Mouse (Mus musculus) myocyte (in vitro differentiated cells): ENCODE results near the gene Cyp21a1.

ENCODE experiments used
- CEBPB ChIP-seq: IDR thresholded peaks from 2 replicates; pipeline ENCODE4 v1.6.1; 2011; ENCODE audit warnings: mild to moderate bottlenecking, moderate library complexity; ENCODE audit not compliant: poor library complexity, insufficient read depth, severe bottlenecking
- E2F4 ChIP-seq: IDR thresholded peaks from one replicate; pipeline ENCODE4 v1.6.1; 2011; ENCODE audit warnings: mild to moderate bottlenecking, control low read depth, moderate library complexity; ENCODE audit not compliant: insufficient read depth
- MAX ChIP-seq: IDR thresholded peaks from one replicate; pipeline ENCODE4 v1.6.1; 2011; ENCODE audit warnings: low read depth, mild to moderate bottlenecking, control low read depth
- MYOD1 ChIP-seq, 3 experiments: IDR thresholded peaks; one replicate each; pipeline ENCODE4 v1.6.1; 2011; ENCODE audit warnings: control low read depth in 2 of 3, low read depth in 2 of 3, mild to moderate bottlenecking in 2 of 3, moderate library complexity in 1 of 3; ENCODE audit not compliant: insufficient read length in 2 of 3, control insufficient read depth in 1 of 3
- MYOG ChIP-seq, 3 experiments: IDR thresholded peaks; one replicate each; pipeline ENCODE4 v1.6.1; 2011; ENCODE audit warnings: control low read depth in 2 of 3, low read depth in 2 of 3, mild to moderate bottlenecking in 2 of 3; ENCODE audit not compliant: insufficient read length in 2 of 3, control insufficient read depth in 1 of 3, insufficient read depth in 1 of 3
- POLR2A ChIP-seq: IDR thresholded peaks from one replicate; pipeline ENCODE4 v1.6.1; 2011; ENCODE audit warnings: low read depth, mild to moderate bottlenecking, control low read depth, moderate library complexity; ENCODE audit not compliant: insufficient read length
- POLR2AphosphoS2 ChIP-seq: IDR thresholded peaks from one replicate; pipeline ENCODE4 v1.6.1; 2011; ENCODE audit warnings: low read depth, control low read depth; ENCODE audit not compliant: insufficient read length
- REST ChIP-seq: IDR thresholded peaks from one replicate; pipeline ENCODE4 v1.6.1; 2011; ENCODE audit warnings: mild to moderate bottlenecking, control low read depth, moderate library complexity; ENCODE audit not compliant: insufficient read depth, insufficient read length
- SRF ChIP-seq: IDR thresholded peaks from one replicate; pipeline ENCODE4 v1.6.1; 2011; ENCODE audit warnings: low read depth; ENCODE audit not compliant: control insufficient read depth, insufficient read length
- TCF12 ChIP-seq: IDR thresholded peaks from one replicate; pipeline ENCODE4 v1.6.1; 2011; ENCODE audit warnings: mild to moderate bottlenecking, control low read depth; ENCODE audit not compliant: poor library complexity, insufficient read depth, severe bottlenecking
- USF1 ChIP-seq: IDR thresholded peaks from one replicate; pipeline ENCODE4 v1.6.1; 2011; ENCODE audit warnings: low read depth, mild to moderate bottlenecking, control low read depth, moderate library complexity

DNA sequence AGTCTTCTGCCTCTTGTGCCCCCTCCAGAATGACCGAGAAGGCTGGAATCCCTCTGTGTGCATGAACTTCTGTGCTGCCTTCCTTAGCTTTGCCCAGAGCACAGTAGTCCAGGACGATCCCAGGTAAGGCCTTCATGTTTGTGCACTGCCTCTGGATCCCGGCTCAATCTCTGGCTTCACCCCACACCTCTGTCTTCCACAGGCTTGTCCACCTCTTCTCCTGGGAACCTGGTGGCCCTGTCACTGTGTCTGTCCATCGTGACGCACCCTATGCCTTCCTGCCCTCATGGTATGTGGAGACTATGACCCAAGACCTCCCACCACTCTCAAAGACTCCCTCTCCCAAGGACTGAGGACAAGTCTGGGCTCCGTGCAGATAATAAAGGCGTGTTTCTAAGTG is 34.4 kb upstream of the Cyp21a1 start:
- TF ChIP-seq POLR2A: no peak
- TF ChIP-seq CEBPB: no peak
- no peak for TF ChIP-seq POLR2AphosphoS2
- no peak for TF ChIP-seq MYOG (IDR thresholded peaks at IDR 0.05; ENCODE audit: control insufficient read depth in 1 of 3, insufficient read depth in 1 of 3, insufficient read length in 2 of 3, low read depth in 2 of 3)
- TF ChIP-seq MYOD1 (IDR thresholded peaks at IDR 0.05; ENCODE audit: control insufficient read depth in 1 of 3, insufficient read length in 2 of 3, low read depth in 2 of 3): no peak
- TF ChIP-seq MAX: no peak
- no peak for TF ChIP-seq E2F4
- no peak for TF ChIP-seq USF1
- TF ChIP-seq TCF12: no peak
- no peak for TF ChIP-seq SRF
- no peak for TF ChIP-seq REST
